Mouse (Mus musculus) heart, adult 11 months (tissue): ENCODE results near the gene Inpp4b.

Source experiments
- DNase-seq: peaks from one replicate; pipeline ENCODE4 v3.0.0; 2022

Gene Inpp4b

GRCm38 (mm10) chr8:81342236-81342998 lies at the start of gene Inpp4b:
TSS of gene Inpp4b (plus strand) at chr8:81342556.
- DNase-seq = peak; percentile 97

- no peak for DNase-seq
Measured at GRCm38 (mm10) chr8:81335250-81335649, 7.1 kb upstream of the Inpp4b start.

GRCm38 (mm10) chr8:81341191-81341590 lies 1.2 kb upstream of the Inpp4b start:
- no peak for DNase-seq

DNA sequence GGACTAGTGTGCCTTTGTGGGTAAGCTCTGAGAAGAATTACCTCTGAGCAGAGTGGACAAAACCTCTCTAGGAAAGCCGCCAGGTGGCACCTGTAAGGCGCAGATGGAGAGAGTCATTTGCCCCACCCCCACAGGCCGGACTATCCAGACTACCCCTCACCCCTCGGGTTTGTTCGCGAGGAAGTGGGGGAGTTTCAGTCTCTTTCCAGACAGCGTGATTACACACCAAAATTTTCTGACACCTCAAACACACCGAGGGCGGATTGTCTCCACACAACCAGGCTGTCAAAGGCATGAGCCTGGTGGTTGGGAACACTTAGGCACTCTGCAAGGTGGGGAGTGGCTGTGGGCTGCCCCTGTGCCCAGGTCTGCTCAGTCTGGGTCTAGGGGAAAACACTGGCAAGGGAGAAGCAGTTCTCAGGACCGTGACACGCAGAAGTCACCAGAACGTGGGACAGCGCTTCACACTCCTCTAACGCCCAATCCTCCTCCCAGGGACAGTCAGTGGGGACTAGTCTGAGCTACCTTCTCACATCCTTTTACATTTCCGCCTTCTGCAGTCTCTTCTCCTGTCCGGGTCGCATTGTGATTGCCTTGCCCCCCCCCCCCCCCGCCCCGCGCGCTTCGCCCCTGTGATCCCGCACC lies 643 bp upstream of the Inpp4b start:
- DNase-seq = peak; percentile 93

DNA sequence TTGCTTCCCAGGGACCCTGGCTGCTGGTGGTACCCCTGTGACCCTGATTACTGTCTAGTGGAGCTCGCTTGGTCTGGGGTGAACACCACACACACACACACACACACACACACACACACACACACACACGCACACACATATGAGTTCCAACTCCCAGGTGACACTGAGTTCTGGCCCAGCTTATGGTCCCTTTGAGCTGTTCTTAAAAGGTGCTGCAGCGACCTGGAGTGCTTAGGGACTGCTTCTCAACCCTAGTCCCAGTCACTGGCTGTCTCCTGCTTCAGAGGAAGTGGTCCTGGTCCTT lies 595 bp downstream of the Inpp4b start:
- no peak for DNase-seq

DNA sequence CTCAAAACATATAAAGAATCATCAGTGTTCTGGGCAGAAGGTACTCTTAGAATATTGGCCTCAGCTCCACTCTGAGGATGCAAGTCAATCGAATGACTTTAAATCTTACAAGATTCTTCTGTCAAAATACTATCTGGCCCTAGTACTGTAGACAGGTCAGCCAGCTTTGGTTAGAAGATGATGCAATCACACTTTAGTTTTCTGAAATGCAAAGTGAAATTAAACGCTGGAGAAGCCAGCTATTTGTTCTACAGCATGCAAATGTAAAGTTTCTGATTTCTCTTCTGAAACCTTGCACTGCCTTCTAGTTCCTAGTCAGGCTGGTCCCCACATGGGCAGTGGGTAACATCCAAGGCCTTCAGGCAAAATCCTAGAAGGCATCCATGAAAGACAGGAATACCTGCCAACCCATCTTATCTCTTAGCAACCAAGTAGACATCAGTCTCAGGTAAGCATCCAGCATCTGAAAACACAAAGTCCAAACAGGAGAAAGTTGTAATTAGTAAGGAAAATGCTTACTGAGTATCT lies 2.9 kb downstream of the Inpp4b start:
- DNase-seq = no peak

- DNase-seq = no peak
Measured at GRCm38 (mm10) chr8:81349452-81349851, 7.1 kb downstream of the Inpp4b start.

GRCm38 (mm10) chr8:81353460-81353859 lies 11.1 kb downstream of the Inpp4b start:
- DNase-seq = no peak

- no peak for DNase-seq
Measured at GRCm38 (mm10) chr8:81358108-81358507, 15.8 kb downstream of the Inpp4b start.

GRCm38 (mm10) chr8:81360518-81360917 lies 18.2 kb downstream of the Inpp4b start:
- DNase-seq = no peak

GRCm38 (mm10) chr8:81361162-81361561 lies 18.8 kb downstream of the Inpp4b start:
- DNase-seq = no peak

DNA sequence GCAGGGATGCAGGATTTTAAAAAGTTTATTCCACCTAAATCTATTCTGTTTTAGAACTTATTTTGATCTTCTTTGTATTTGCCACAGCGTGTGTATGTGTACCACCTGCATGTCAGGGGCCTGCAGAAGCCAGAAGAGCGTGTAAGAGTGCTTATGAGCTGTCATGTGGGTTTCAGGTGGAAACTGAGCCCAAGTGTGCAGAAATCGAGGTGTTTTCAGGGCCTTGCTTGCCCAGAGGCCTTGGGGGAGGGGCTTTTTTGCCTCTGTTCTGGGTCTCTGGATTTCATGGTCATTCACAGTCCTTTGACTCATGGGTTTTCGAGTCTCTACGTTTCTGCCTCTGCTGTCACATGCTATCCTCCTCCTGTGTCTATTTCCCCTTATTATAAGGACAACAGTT lies 28.3 kb downstream of the Inpp4b start:
- no peak for DNase-seq

- no peak for DNase-seq
Measured at GRCm38 (mm10) chr8:81371844-81372243, 29.5 kb downstream of the Inpp4b start.

GRCm38 (mm10) chr8:81374877-81375475 lies 32.6 kb downstream of the Inpp4b start:
- peak; percentile 52 for DNase-seq

DNA sequence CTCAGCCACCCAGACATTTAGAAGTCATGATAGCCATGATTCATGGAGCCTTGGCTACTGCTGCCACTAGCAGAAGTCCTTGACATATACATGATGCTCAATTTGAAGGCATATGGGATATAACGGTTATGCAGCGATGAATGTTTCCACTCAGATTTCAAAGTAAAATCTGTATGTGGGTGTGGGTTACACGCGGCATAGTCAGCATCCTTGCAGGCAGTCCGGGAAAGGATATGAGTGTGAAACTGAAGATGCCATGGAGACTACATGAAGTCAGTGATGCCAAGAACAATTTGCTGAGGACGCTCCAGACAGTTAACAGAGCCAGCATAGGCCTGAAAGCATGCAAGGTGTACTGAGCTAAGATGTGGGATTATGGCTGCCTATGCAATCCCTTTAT lies 46.6 kb downstream of the Inpp4b start:
- no peak for DNase-seq

GRCm38 (mm10) chr8:81399071-81399470 lies 56.7 kb downstream of the Inpp4b start:
- DNase-seq = no peak

DNA sequence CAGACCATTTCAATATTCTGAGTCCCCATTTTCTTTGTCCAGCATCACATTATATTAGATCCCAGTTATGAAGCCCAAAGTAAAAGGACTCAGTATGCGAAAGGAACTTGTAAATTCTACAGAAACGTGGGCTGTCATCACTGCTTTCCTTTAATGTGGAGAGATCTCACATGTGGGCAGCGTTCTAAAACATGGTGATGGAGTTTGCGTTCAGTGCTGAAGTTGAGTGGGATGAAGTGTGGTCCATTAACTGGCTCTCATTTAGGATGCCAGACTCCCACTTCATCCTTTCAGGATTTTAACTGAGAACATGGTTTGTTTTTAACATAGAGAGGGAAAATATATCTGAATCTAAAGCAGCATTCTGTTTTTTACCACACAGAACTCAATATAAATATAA lies 57.1 kb downstream of the Inpp4b start:
- no peak for DNase-seq

- DNase-seq = no peak
Measured at GRCm38 (mm10) chr8:81412707-81413106, 70.4 kb downstream of the Inpp4b start.

GRCm38 (mm10) chr8:81443957-81444356 lies 101.6 kb downstream of the Inpp4b start:
- DNase-seq = no peak

GRCm38 (mm10) chr8:81449798-81450197 lies 107.4 kb downstream of the Inpp4b start:
- DNase-seq = no peak

GRCm38 (mm10) chr8:81452082-81452481 lies 109.7 kb downstream of the Inpp4b start:
- peak; percentile 96 for DNase-seq

GRCm38 (mm10) chr8:81454830-81455229 lies 112.5 kb downstream of the Inpp4b start:
- DNase-seq = no peak

DNA sequence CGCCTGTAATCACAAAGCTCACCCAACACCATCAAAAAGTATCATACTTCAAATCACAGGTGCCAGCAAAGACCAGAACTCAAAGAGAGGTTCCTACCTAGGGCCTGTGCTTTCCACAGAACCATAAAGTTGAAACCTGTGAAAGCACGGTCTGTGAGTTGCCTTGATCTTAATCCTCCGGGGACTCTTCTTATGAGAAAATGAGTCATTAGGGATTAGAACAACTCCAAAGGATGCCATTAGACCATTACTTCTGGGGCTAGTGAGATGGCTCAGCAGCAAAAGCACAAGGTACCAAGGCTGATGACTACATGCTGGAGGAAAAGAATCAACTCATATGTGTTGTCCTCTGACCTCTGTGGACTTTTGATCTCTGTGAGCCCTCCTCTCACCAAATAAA lies 121.4 kb downstream of the Inpp4b start:
- DNase-seq = no peak

DNA sequence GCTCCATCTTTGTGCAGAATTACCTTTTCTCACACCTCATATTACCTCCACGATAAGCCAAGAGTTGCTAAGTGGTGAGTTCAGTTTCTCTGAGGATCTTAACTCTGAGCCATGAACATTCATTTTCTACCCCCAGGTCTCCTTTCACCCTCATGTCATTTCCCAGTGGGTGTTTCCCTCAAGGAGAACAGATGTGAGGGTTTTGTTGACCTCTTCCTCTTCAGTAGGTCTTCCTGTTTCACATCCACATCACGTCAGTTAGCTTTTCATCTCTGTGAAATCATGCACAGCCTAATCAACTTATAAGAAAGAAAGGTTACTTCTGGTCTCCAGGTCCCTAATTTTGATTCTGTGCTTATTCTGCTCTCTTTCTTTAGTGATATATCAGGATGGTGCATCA lies 124.4 kb downstream of the Inpp4b start:
- DNase-seq = no peak
